Mouse (Mus musculus) layer of hippocampus, adult 11-12 months (tissue): ENCODE measurements around the gene Serpine1.
"Not testable (repeated sequence)": the region's sequence is repeated elsewhere in the genome, so short reads cannot be mapped to it uniquely, and the experiment has no call there.

Source experiments
- DNase-seq: peaks from one replicate; pipeline ENCODE4 v3.0.0; 2022; ENCODE audit warnings: low spot score

Gene Serpine1

DNA sequence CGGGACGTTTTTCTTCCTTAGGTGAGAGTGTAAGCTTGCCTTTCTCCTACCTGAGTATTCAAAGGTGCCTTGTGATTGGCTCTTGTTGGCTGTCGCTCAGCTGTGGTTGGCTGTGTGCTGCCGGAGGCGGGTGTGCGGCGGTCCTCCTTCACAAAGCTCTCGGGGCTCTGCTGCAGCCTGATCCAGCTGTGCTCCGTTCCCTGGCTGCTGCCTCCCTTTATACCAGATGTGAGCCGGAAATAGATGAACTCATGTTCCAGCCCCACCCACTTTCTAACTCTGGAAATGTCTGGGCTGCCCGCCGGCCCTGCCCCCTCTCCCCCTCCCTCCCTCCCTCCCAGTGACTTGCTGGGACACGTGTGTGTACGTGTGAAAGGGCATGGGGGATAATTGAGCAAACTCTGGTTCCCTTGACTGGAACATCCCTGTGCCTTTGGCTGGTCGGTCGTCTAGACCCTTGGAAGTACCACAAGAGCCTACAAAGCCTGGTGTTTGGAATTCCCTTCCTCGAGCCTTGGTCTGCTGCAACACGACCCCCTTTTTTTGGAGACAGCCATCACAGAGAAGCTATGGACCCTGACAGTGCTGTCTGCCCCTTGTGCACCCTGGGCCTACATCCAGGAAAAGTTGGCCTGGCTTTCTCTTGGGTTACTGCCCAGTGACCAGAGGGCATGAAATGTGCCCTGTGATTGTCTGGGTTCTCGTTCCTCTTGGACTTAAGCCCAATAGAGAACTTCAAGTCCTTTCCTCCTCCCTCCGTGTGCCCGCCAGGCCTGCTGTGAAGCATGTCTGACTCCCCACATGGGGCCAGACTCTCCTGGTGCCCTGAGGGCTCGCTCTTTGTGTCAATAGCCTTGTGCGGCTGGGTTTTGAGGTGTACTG lies at the start of gene Serpine1:
Serpine1 (minus strand) TSS at position 190 of the 882 bp plus-strand sequence.
- peak; percentile 65 for DNase-seq

GRCm38 (mm10) chr5:137121280-137121679 lies 49.2 kb upstream of the Serpine1 start:
- no peak for DNase-seq

GRCm38 (mm10) chr5:137118878-137119277 lies 46.8 kb upstream of the Serpine1 start:
- DNase-seq, result no peak

GRCm38 (mm10) chr5:137117994-137118393 lies 45.9 kb upstream of the Serpine1 start:
- not testable (repeated sequence) for DNase-seq

GRCm38 (mm10) chr5:137116987-137117386 lies 44.9 kb upstream of the Serpine1 start:
- DNase-seq, result no peak

DNA sequence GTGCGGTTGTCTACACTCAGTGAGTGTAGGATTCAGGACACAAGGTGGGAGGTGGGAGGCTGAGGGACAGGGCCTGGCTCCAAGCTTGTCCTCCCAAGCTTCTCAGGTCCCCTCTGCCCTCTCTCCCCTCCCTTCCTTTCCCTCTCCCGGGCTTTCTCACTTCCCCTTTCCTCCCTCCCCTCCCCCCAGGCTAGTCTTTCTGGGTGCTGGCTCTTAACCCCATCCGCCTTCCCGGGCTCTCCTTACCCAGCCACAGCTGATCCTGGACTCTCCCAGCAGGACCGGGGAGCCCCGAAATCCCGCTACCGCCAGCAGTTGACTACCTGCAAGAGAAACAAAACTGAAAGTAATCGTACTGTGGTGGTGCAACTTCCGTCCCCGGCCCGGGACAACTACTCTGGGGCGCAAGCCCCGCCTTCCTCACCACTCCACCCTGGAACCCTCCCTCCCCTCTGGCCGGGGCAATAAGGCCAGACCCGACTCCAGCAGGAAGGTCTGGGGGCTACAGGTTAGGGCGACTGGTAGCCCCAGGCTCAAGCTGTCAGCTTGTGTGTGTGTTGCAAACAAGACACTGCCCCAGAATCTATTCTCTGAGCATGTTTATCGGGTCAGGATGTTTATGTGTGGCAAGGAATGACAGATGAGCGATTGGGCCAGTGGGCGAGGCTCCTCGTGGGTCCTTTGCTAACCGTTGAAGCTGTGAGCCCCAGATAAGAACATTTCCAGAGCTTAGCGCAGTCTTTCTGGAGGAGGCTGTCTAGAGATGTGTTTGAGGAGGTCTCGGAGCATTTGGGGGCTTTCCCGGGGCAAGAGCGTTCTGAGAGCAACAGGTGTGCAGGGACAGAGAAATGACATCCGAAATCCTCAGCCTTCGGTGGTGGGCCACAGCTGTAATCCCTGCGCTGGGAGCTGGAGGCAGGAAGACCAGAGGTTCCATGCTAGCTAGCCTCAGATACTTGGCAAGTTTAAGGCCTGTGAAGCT lies 44.1 kb upstream of the Serpine1 start, which contains the start of gene Trim56:
Trim56 (minus strand) TSS at position 344 of the 982 bp plus-strand sequence.
- DNase-seq, result peak; percentile 61

DNA sequence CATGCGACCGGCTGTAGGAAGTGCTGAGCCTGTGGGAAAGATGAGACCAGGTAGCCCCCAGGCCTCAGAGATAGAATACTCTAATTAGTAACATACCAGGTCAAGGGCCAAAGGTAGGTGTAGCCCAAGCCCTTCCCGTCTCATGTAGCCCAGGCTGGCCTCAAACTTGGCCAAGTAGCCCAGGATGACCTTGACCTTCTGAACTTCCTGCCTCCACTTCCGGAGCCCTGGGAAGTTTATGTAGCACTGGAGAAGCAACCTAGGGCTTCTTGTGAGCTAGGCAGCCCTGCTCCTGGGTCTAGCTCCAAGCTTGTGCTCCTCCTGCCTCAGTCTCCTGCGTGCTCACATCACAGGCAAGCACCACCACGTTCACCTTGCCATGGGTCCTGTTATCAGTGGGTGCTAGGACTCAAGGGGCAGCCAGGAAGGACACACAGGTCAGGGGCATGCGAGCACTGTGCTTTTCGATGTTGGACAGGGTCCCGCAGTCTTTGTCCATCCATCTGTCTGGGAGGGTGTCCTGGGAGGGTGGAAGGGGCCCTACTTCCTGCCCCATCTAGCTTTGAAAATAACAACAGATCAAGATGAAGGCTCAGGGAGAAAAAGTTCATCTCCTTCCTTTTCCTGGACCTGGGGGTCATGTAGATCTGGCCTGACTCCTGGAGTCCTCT lies 43.0 kb upstream of the Serpine1 start:
- no peak for DNase-seq

DNA sequence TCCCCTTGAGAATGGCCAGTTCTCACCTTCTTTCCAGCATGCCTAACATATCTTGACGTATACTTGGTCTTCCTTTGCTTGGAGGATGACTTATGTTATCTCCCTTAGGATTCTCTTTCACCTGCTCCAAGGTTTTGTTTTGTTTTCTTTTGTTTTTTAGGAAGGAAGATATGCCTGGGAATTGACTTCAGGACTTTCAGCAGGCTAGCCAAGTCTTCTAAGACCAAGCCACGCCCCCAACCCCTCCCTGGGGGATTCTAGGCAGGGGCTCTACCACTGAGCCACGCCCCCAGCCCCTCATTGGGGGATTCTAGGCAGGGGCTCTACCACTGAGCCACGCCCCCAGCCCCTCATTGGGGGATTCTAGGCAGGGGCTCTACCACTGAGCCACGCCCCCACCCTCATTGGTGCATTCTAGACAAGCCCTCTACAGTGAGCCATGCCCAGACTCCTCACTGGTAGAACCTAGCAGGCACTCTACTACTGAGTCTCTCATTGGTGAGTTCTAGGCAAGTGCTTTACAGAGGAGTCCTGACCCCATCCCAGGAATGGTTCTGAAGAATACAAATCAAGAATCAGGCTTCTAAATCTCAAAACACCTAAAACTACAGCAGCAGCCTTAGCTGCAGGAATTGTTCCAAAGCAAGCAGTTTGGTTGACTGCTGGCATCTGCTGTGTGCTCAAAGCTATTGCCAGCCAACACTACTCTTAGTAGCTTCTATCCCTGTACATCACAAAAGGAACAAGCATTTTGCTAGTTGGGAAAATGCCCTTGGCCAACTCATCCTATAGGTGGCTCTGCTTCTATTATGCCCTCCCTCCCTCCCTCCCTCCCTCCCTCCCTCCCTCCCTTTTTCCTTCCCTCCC lies 39.7 kb upstream of the Serpine1 start:
- DNase-seq, result no peak

DNA sequence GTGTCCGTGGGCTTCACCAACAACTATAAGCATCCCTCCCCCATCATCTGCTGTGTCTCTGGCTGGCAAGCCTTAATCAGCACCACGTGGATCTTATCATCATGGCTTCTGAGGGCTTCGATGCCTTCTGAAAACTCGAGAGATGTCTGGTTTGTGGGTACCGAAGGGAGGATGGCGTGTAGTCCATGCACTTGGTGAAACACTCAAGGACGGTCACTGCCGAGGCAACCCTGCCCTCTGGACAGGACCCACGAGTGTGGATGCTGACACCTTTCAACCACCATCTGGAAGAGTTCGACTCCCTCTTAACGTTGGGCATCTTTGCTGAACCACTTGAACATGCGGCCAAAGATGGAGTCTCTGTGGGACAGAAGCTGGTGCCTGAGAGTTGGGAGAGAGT lies 38.8 kb upstream of the Serpine1 start:
- no peak for DNase-seq

- DNase-seq, result no peak
These were observed 38.0 kb upstream of the Serpine1 start for GRCm38 (mm10) chr5:137109941-137110593.

- no peak for DNase-seq
These were observed 36.0 kb upstream of the Serpine1 start for GRCm38 (mm10) chr5:137108111-137108510.

- no peak for DNase-seq
These were observed 35.6 kb upstream of the Serpine1 start for GRCm38 (mm10) chr5:137107670-137108069.

DNA sequence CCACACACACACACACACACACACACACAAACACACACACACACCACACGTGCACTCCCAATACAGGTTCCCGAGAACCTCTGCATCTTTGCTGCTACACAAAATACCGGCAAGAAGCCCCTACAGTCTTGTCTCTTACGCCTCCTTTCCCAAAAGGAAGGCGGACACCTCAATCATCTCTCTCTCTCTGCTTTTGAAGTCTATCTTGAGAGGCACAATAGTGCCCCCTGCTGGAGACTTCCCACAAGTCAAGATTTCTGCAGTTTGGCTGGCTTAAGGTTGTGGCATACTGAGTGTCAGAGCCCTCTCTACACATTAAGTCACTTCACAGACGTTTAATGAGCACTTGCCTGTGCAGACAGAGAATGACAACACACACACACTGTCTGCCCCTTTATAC lies 35.0 kb upstream of the Serpine1 start:
- DNase-seq, result peak; percentile 91

DNA sequence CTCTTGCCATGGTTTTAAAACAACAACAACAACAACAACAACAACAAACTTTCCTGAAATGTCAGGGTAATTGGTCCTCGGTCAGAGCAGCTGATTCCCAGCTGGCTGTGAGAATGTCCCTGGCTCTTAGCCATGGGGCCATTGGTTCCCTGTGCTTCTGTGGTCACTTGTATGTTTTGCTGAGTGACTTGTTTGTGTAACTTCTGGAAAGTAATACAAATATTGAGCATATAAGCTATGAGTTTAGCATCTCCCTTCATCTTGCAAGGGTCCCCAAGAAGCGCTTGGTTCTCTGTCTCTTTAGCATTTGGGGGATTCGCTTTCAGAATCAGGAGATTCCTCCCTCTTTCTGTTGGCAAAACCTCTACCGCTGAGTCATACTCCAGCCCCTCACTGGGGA lies 34.4 kb upstream of the Serpine1 start:
- DNase-seq, result no peak

GRCm38 (mm10) chr5:137103969-137104368 lies 31.9 kb upstream of the Serpine1 start:
- no peak for DNase-seq

GRCm38 (mm10) chr5:137102575-137103522 lies 30.8 kb upstream of the Serpine1 start:
- DNase-seq, result peak; percentile 68

GRCm38 (mm10) chr5:137102078-137102477 lies 30.0 kb upstream of the Serpine1 start:
- DNase-seq, result no peak

DNA sequence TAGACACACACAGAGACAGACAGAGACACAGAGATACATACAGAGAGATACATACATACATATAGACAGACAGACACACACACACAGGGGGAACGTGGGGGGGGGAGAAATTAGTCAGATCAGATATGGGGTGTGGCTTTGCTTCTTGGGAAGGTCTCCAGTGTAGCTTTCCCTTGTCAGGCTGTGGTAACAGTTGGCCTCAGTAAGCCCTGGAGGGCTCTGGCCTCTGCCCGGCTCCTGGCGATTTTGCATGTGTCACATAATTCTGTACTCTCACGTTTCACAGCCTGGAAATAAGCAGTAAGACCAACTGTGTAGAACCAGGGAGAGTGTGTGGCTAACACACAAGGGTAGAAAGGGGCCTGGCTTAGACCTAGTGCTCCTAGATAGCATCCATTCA lies 28.6 kb upstream of the Serpine1 start:
- no peak for DNase-seq

DNA sequence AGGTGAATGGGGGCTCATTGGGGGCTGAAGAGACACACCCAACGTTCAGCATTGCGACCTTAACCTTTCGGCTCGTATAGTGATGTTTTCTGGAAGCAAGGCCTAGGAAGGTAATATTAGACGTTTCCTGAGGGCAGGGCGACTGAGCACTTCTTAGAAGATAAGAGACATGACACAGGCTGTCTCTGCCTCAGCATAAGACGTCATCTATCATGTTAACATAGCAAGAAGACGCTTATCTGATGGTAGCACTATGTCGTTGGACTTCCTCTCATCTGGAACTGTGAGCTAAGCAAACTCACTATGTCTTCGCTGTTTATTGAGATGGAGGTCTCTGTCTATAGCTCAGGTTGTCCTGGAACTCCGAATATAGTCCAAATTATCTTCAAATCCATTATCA lies 26.4 kb upstream of the Serpine1 start:
- DNase-seq, result no peak
